Mouse (Mus musculus) heart, embryonic 14.5 days (tissue): ENCODE results near the gene Fam102a. TPM values are rescaled to one million over a fixed set of nuclear protein-coding genes. Genes with fewer than 3 reads are reported as not detected.
A peak's percentile ranks its signal among the peaks of the same experiment; 100 is the strongest.

Experiments
- ATAC-seq: fragments of 200-750 bp; cut with Nextera tagmentation; 2 replicates; pipeline ENCODE4 v1.8.0; 2017; ENCODE audit warnings: low read depth, moderate TSS enrichment; ENCODE audit not compliant: insufficient number of reproducible peaks, insufficient read depth, low FRiP score
- H3K27ac ChIP-seq, 2 experiments: fragments of 200-500 bp in 1 of 2; fragments of 300-500 bp in 1 of 2; sonication (generic) in 1 of 2; replicated peaks in 1 of 2; 2 replicates each; pipeline ENCODE4 v1.5.1; 2012 to 2014; ENCODE audit warnings: low read depth in 2 of 2, low read length in 2 of 2, control low read depth in 1 of 2, mild to moderate bottlenecking in 1 of 2, mixed read lengths in 1 of 2; ENCODE audit not compliant: control insufficient read depth in 1 of 2, insufficient read depth in 1 of 2
- H3K27me3 ChIP-seq: fragments of 300-500 bp; sonication (generic); 2 replicates; pipeline ENCODE4 v1.6.1; 2014; ENCODE audit warnings: mild to moderate bottlenecking, low read length, control low read depth; ENCODE audit not compliant: control insufficient read depth, insufficient read depth
- H3K36me3 ChIP-seq: fragments of 300-500 bp; sonication (generic); 2 replicates; pipeline ENCODE4 v1.6.1; 2014; ENCODE audit warnings: mild to moderate bottlenecking, control low read depth, low read length, mixed read lengths; ENCODE audit not compliant: control insufficient read depth, insufficient read depth
- H3K4me1 ChIP-seq, 2 experiments: fragments of 200-500 bp in 1 of 2; fragments of 300-500 bp in 1 of 2; sonication (generic) in 1 of 2; 2 replicates each; pipeline ENCODE4 v1.6.1; 2012 to 2014; ENCODE audit warnings: low read length in 2 of 2, control low read depth in 1 of 2, mixed read lengths in 1 of 2; ENCODE audit not compliant: control insufficient read depth in 2 of 2, insufficient read depth in 2 of 2
- H3K4me2 ChIP-seq: fragments of 300-500 bp; sonication (generic); 2 replicates; pipeline ENCODE4 v1.6.1; 2014; ENCODE audit warnings: mild to moderate bottlenecking, low read length
- H3K4me3 ChIP-seq, 2 experiments: fragments of 200-500 bp in 1 of 2; fragments of 300-500 bp in 1 of 2; sonication (generic) in 1 of 2; 2 replicates each; pipeline ENCODE4 v1.5.1; 2012 to 2014; ENCODE audit warnings: low read length in 2 of 2, mild to moderate bottlenecking in 2 of 2, control low read depth in 1 of 2, low read depth in 1 of 2, moderate library complexity in 1 of 2; ENCODE audit not compliant: control insufficient read depth in 1 of 2, insufficient read depth in 1 of 2
- H3K9ac ChIP-seq: fragments of 300-500 bp; sonication (generic); 2 replicates; pipeline ENCODE4 v1.6.1; 2014; ENCODE audit warnings: mild to moderate bottlenecking, low read length
- H3K9me3 ChIP-seq: fragments of 300-500 bp; sonication (generic); 2 replicates; pipeline ENCODE4 v1.6.1; 2016; ENCODE audit warnings: low read length, control low read depth; ENCODE audit not compliant: control insufficient read depth
- WGBS: fragments of 180-500 bp; shearing (Covaris S2); extraction: QIAGEN DNeasy Blood & Tissue Kit; methylation state at CpG from one replicate; pipeline ENCODE4 v1.1.7; 2014; 5-methylcytosine and 5-hydroxymethylcytosine counted together
- polyA plus RNA-seq: library from polyadenylated mRNA; unstranded; fragments of >200 nt; fragmentation: Nextera tagmentation; extraction: Ambion mirVana; gene quantifications from 2 replicates; pipeline ENCODE4 v1.2.1, GENCODE M21; 2014

Fam102a gene
- polyA plus RNA-seq, 1 experiment from 2014 or later, result 6.3 TPM

GRCm38 (mm10) chr2:32546951-32547350, 11.8 kb downstream of the Fam102a start:
- Histone ChIP-seq H3K4me2 (no peak overlapping the region), H3K9me3 (no peaks in the 10 kb centered on the region), H3K36me3 (no peaks in the 10 kb centered on the region), H3K27ac (no peak overlapping the region), H3K9ac (no peak overlapping the region), H3K4me3 (no peak overlapping the region), H3K27me3 (no peaks in the 10 kb centered on the region), H3K4me1 (peaks cover 19 to 36% of the 10 kb centered on the region in 2 experiments)
- ATAC-seq, result no peak
- 89% methylated on average over 1 of the region's 1 CpGs for WGBS

GRCm38 (mm10) chr2:32547380-32547779, 12.2 kb downstream of the Fam102a start:
- Histone ChIP-seq H3K9me3 (no peaks in the 10 kb centered on the region), H3K27ac (no peak overlapping the region), H3K4me3 (no peak overlapping the region), H3K4me1 (peaks cover 19 to 36% of the 10 kb centered on the region in 2 experiments), H3K9ac (no peak overlapping the region), H3K27me3 (no peaks in the 10 kb centered on the region), H3K36me3 (no peaks in the 10 kb centered on the region), H3K4me2 (no peak overlapping the region)
- ATAC-seq, result no peak
- WGBS, result 80% methylated on average over 5 of the region's 5 CpGs

GRCm38 (mm10) chr2:32547964-32548739, 13.0 kb downstream of the Fam102a start:
- Histone ChIP-seq H3K27ac (0 out of 4 replicates have a peak overlapping the region, but pooled peaks of 1 of the 2 experiments have one; percentile 24), H3K4me2 (no peak overlapping the region), H3K4me3 (no peak overlapping the region), H3K9ac (no peak overlapping the region), H3K4me1 (peaks cover 16 to 32% of the 10 kb centered on the region in 2 experiments), H3K36me3 (no peaks in the 10 kb centered on the region), H3K27me3 (no peaks in the 10 kb centered on the region), H3K9me3 (no peaks in the 10 kb centered on the region)
- WGBS, result 79% methylated on average over 7 of the region's 7 CpGs
- ATAC-seq, result no peak

GRCm38 (mm10) chr2:32549171-32549570, 14.0 kb downstream of the Fam102a start:
- Histone ChIP-seq H3K36me3 (no peaks in the 10 kb centered on the region), H3K27ac (no peak overlapping the region; a peak in 1 of 4 replicates), H3K4me3 (no peak overlapping the region), H3K9ac (no peak overlapping the region), H3K4me2 (no peak overlapping the region), H3K4me1 (peaks cover 16 to 28% of the 10 kb centered on the region in 2 experiments), H3K27me3 (no peaks in the 10 kb centered on the region), H3K9me3 (no peaks in the 10 kb centered on the region)
- 86% methylated on average over 9 of the region's 9 CpGs for WGBS
- no peak for ATAC-seq

- 59% methylated on average over 6 of the region's 6 CpGs for WGBS
- no peak for ATAC-seq
- no peaks in the 10 kb centered on the region for H3K9me3 ChIP-seq
- H3K27ac ChIP-seq, result no peak overlapping the region; a peak in 1 of 4 replicates
- no peak overlapping the region for H3K9ac ChIP-seq
- no peak overlapping the region for H3K4me2 ChIP-seq
- H3K36me3 ChIP-seq, result no peaks in the 10 kb centered on the region
- H3K27me3 ChIP-seq, result no peaks in the 10 kb centered on the region
- H3K4me1 ChIP-seq, result peaks cover 16 to 28% of the 10 kb centered on the region in 2 experiments
- H3K4me3 ChIP-seq, result no peak overlapping the region
Observed at GRCm38 (mm10) chr2:32549764-32550163, 14.6 kb downstream of the Fam102a start.

- Histone ChIP-seq H3K9ac (no peak overlapping the region), H3K9me3 (no peaks in the 10 kb centered on the region), H3K36me3 (no peaks in the 10 kb centered on the region), H3K27ac (no peak overlapping the region), H3K27me3 (no peaks in the 10 kb centered on the region), H3K4me1 (peaks cover 22 to 39% of the 10 kb centered on the region in 2 experiments), H3K4me2 (no peak overlapping the region), H3K4me3 (no peak overlapping the region)
- WGBS, result 83% methylated on average over 5 of the region's 5 CpGs
- ATAC-seq, result no peak
Observed at GRCm38 (mm10) chr2:32551236-32551635, 16.1 kb downstream of the Fam102a start.

- no peak for ATAC-seq
- H3K4me1 ChIP-seq, result peaks cover 14 to 25% of the 10 kb centered on the region in 2 experiments
- no peaks in the 10 kb centered on the region for H3K9me3 ChIP-seq
- no peak overlapping the region for H3K4me3 ChIP-seq
- no peak overlapping the region for H3K9ac ChIP-seq
- no peaks in the 10 kb centered on the region for H3K36me3 ChIP-seq
- H3K4me2 ChIP-seq, result no peak overlapping the region
- H3K27me3 ChIP-seq, result no peaks in the 10 kb centered on the region
- 61% methylated on average over 7 of the region's 7 CpGs for WGBS
- H3K27ac ChIP-seq, result no peak overlapping the region
Observed at GRCm38 (mm10) chr2:32553592-32554148, 18.5 kb downstream of the Fam102a start.
